Mouse (Mus musculus) brain, embryonic 14.5 days (tissue): ENCODE measurements around the gene Twist2.

ENCODE experiments used
- CTCF ChIP-seq: fragments of 200-500 bp; IDR thresholded peaks from 2 replicates; pipeline ENCODE4 v1.5.1; 2012; ENCODE audit warnings: inconsistent platforms, mild to moderate bottlenecking, moderate library complexity, borderline replicate concordance; ENCODE audit not compliant: insufficient read depth, insufficient read length; ENCODE audit errors: extremely low read depth
- POLR2A ChIP-seq: fragments of 200-500 bp; IDR thresholded peaks from 2 replicates; pipeline ENCODE4 v1.6.1; 2012; ENCODE audit warnings: mild to moderate bottlenecking, inconsistent platforms, borderline replicate concordance; ENCODE audit not compliant: poor library complexity, insufficient read depth, insufficient read length, severe bottlenecking; ENCODE audit errors: extremely low read depth

- no peak for TF ChIP-seq CTCF
- no peak for TF ChIP-seq POLR2A
Measured at GRCm38 (mm10) chr1:91845380-91845957, 44.2 kb downstream of the Twist2 start.
